Mouse (Mus musculus) kidney, postnatal 0 days (tissue): ENCODE measurements around the gene Hist1h2ao. TPM values are rescaled to one million over a fixed set of nuclear protein-coding genes. Genes with fewer than 3 reads are reported as not detected.
A peak's percentile ranks its signal among the peaks of the same experiment; 100 is the strongest.
"Not testable (repeated sequence)": the region's sequence is repeated elsewhere in the genome, so short reads cannot be mapped to it uniquely, and the experiment has no call there.

ENCODE experiments used
- ATAC-seq: fragments of 200-750 bp; cut with Nextera tagmentation; replicated peaks from 2 replicates; pipeline ENCODE4 v1.8.0; 2017; ENCODE audit warnings: low read depth, moderate number of reproducible peaks, moderate TSS enrichment, moderate library complexity; ENCODE audit not compliant: low FRiP score
- DNase-seq: peaks from one replicate; pipeline ENCODE4 v3.0.0-alpha.2; 2016; ENCODE audit warnings: low spot score
- H3K27ac ChIP-seq: fragments of 300-500 bp; sonication (generic); 2 replicates; pipeline ENCODE4 v1.5.1; 2014; ENCODE audit warnings: mild to moderate bottlenecking
- H3K27me3 ChIP-seq: fragments of 300-500 bp; sonication (generic); 2 replicates; pipeline ENCODE4 v1.6.1; 2014; ENCODE audit warnings: low read length, mixed read lengths; ENCODE audit not compliant: insufficient read depth
- H3K36me3 ChIP-seq: fragments of 300-500 bp; sonication (generic); 2 replicates; pipeline ENCODE4 v1.6.1; 2014; ENCODE audit warnings: low read length, mixed read lengths; ENCODE audit not compliant: insufficient read depth
- H3K4me1 ChIP-seq: fragments of 300-500 bp; sonication (generic); replicated peaks from 2 replicates; pipeline ENCODE4 v1.6.1; 2014; ENCODE audit warnings: antibody characterized with exemption, low read length, mixed read lengths; ENCODE audit not compliant: insufficient read depth
- H3K4me2 ChIP-seq: fragments of 300-500 bp; sonication (generic); 2 replicates; pipeline ENCODE4 v1.6.1; 2014; ENCODE audit warnings: mild to moderate bottlenecking, low read length, moderate library complexity, mixed read lengths
- H3K4me3 ChIP-seq: fragments of 300-500 bp; sonication (generic); replicated peaks from 2 replicates; pipeline ENCODE4 v1.5.1; 2014; ENCODE audit warnings: low read depth, low read length
- H3K9ac ChIP-seq: fragments of 300-500 bp; sonication (generic); 2 replicates; pipeline ENCODE4 v1.6.1; 2014; ENCODE audit warnings: low read depth, low read length
- H3K9me3 ChIP-seq: fragments of 300-500 bp; sonication (generic); replicated peaks from 2 replicates; pipeline ENCODE4 v1.6.1; 2016; ENCODE audit warnings: low read length, inconsistent platforms, mixed read lengths
- CTCF ChIP-seq: IDR thresholded peaks from 2 replicates; pipeline ENCODE4 v1.5.1; 2016; ENCODE audit warnings: antibody characterized with exemption, low read depth, mild to moderate bottlenecking, moderate library complexity
- WGBS: fragments of 180-500 bp; shearing (Covaris S2); extraction: QIAGEN DNeasy Blood & Tissue Kit; methylation state at CpG from one replicate; pipeline ENCODE4 v1.1.7; 2014; 5-methylcytosine and 5-hydroxymethylcytosine counted together
- polyA plus RNA-seq: library from polyadenylated mRNA; unstranded; fragments of >200 nt; fragmentation: Nextera tagmentation; extraction: Ambion mirVana; gene quantifications from 2 replicates; pipeline ENCODE4 v1.2.1, GENCODE M21; 2015

The Hist1h2ao gene
- polyA plus RNA-seq, 1 experiment from 2014 or later, result not detected

DNA sequence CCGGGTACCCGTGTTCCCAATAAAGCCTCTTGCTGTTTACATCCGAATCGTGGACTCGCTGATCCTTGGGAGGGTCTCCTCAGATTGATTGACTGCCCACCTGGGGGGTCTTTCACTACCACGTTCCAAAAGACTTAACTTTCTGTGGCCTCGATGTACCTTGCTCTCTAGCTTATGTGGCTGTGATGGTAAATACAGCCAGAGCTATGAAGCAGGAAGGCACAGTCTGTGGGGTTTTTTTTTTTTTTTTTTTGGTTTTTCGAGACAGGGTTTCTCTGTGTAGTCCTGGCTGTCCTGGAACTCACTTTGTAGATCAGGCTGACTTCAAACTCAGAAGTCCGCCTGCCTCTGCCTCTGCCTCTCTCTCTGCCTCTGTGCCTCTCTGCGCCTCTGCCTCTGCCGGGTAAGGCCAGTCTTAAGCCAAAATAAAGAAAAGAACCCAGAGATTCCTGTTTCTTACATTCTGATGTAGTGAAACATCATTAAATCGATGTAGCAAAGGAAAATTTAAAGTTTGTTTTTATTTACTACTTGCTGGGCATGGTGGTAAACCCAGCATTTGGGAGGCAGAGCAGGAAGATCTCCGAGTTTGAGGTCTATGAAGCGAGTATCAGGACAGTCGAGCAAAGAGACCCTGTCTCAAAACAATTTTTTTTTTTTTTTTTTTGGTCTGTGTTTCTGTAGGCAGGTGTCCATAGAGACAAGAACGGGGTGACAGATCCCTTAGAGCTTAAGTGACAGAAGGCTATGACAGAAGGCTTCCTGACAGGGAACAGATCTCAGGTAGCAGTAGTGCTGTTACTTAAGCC lies 10.0 kb downstream of the Hist1h2ao start:
- not testable (repeated sequence) for DNase-seq, H3K27ac ChIP-seq, H3K4me2 ChIP-seq, ATAC-seq, H3K9ac ChIP-seq, H3K4me3 ChIP-seq, H3K27me3 ChIP-seq, H3K4me1 ChIP-seq, H3K36me3 ChIP-seq, H3K9me3 ChIP-seq
- WGBS, result 57% methylated on average over 4 of the region's 16 CpGs

- no peaks in the 10 kb centered on the region for H3K27me3 ChIP-seq
- no peaks in the 10 kb centered on the region for H3K4me1 ChIP-seq
- H3K36me3 ChIP-seq, result no peaks in the 10 kb centered on the region
- H3K9me3 ChIP-seq, result no peaks in the 10 kb centered on the region
- H3K9ac ChIP-seq, result no peak overlapping the region
- TF ChIP-seq CTCF, result no peak
- 90% methylated on average over 3 of the region's 3 CpGs for WGBS
- no peak for DNase-seq
- no peak for ATAC-seq
- no peak overlapping the region for H3K4me3 ChIP-seq
- H3K4me2 ChIP-seq, result no peak overlapping the region
- H3K27ac ChIP-seq, result no peak overlapping the region
Observed at GRCm38 (mm10) chr13:21828511-21828910, 18.2 kb downstream of the Hist1h2ao start.

- H3K4me1 ChIP-seq, result no peaks in the 10 kb centered on the region
- TF ChIP-seq CTCF, result no peak
- no peaks in the 10 kb centered on the region for H3K9me3 ChIP-seq
- H3K36me3 ChIP-seq, result no peaks in the 10 kb centered on the region
- ATAC-seq (no peak), DNase-seq (no peak)
- WGBS, result 91% methylated on average over 10 of the region's 10 CpGs
- no peak overlapping the region for H3K27ac ChIP-seq
- H3K9ac ChIP-seq, result no peak overlapping the region
- H3K4me3 ChIP-seq, result no peak overlapping the region
- no peak overlapping the region for H3K4me2 ChIP-seq
- no peaks in the 10 kb centered on the region for H3K27me3 ChIP-seq
Observed at GRCm38 (mm10) chr13:21830344-21830743, 20.1 kb downstream of the Hist1h2ao start.

DNA sequence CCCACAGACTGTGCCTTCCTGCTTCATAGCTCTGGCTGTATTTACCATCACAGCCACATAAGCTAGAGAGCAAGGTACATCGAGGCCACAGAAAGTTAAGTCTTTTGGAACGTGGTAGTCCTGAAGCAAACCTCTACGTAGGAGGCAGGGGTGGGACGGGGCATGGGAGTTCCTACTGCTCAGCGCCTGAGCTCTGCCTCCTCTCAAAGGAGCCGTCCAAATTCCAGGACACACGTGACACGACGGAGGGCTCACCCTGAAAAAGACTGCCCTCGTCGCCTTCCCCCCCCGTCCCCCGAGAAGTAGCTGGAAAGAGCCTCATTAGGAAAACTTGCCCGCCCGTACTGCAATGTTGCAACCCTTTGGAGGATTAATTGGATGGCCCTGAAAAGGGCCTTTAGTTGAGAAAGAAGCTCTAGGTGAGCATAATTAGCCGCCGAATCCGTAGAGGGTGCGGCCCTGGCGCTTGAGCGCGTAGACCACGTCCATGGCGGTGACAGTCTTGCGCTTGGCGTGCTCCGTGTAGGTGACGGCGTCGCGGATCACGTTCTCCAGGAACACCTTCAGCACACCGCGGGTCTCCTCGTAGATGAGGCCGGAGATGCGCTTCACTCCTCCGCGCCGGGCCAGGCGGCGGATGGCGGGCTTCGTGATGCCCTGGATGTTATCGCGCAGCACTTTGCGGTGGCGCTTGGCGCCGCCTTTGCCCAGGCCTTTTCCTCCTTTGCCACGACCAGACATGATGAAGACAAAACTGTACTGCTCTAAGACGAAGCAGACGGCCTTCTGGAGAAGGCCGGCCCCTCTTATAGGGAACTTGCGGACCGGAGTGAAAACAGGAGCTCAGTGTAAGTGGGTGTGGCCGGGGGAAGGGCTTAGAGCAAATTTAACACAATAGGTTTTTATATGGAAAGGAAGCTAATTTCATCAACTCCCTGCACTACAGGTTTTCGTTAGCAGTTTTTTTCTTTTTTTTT lies 21.4 kb downstream of the Hist1h2ao start, which contains the start of gene Hist1h4n:
TSS of gene Hist1h4n (minus strand) at position 779 of the 977 bp plus-strand sequence.
- H3K9ac ChIP-seq, DNase-seq, H3K4me1 ChIP-seq, H3K9me3 ChIP-seq, H3K27ac ChIP-seq, H3K36me3 ChIP-seq, H3K27me3 ChIP-seq, H3K4me3 ChIP-seq: not testable (repeated sequence)
- ATAC-seq, result peak; percentile 84
- H3K4me2 ChIP-seq, result 0 out of 2 replicates have a peak within 1 kb of the TSS, but pooled peaks have one; percentile 30
- WGBS, result 0% methylated on average over 17 of the region's 58 CpGs

- not testable (repeated sequence) for DNase-seq, H3K4me3 ChIP-seq, H3K9ac ChIP-seq, H3K9me3 ChIP-seq, H3K4me2 ChIP-seq, H3K4me1 ChIP-seq, H3K36me3 ChIP-seq, H3K27ac ChIP-seq, H3K27me3 ChIP-seq
- no CpG with 5 or more reads among the region's 24 CpGs for WGBS
- peak; percentile 93 for ATAC-seq
Observed at GRCm38 (mm10) chr13:21833461-21833860, 23.2 kb downstream of the Hist1h2ao start, which contains the start of the genes Hist1h2ap and Hist1h2br. TSS of gene Hist1h2ap (minus strand) at chr13:21833507. TSS of gene Hist1h2br (plus strand) at chr13:21833743.

- no CpG with 5 or more reads among the region's 4 CpGs for WGBS
- peak; percentile 73 for ATAC-seq
- DNase-seq, result not testable (repeated sequence)
Observed at GRCm38 (mm10) chr13:21840508-21840907, 30.2 kb downstream of the Hist1h2ao start.

DNA sequence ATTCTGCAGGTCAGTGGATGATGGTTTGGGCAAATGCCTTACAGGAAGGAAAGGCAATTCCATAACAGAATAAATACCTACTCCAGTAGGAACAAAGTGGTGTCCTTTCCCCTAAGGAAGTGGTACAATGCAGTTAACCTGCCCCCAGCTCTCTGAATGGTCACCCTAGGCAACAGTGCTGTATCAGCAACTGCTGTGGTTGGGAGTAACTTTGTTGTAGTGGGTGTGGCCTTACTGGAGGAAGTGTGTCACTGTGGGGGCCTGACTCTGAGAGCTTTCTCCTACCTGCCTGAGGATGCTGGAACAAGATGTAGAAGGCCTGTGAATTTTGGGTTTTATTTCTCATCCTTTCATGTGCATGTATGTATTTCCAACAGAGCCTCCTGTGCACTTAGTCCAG lies 36.1 kb downstream of the Hist1h2ao start:
- not testable (repeated sequence) for H3K4me2 ChIP-seq, DNase-seq, H3K4me1 ChIP-seq, H3K4me3 ChIP-seq, H3K9ac ChIP-seq, H3K36me3 ChIP-seq, ATAC-seq, H3K27ac ChIP-seq, H3K27me3 ChIP-seq, H3K9me3 ChIP-seq

More at GRCm38 (mm10) chr13:21840508-21840907, 30.2 kb downstream of the Hist1h2ao start:
- H3K4me2 ChIP-seq, H3K27me3 ChIP-seq, H3K36me3 ChIP-seq, H3K9me3 ChIP-seq, H3K4me1 ChIP-seq, H3K4me3 ChIP-seq, H3K27ac ChIP-seq, H3K9ac ChIP-seq: not testable (repeated sequence)
